Mouse (Mus musculus): ENCODE measurements at regions not wholly inside any gene's neighbourhood (a gene's known extent, or its start where the extent isn't known, plus 50 kb on each side); places are given as distances from the start of the nearest gene placed in this dataset.

DNA sequence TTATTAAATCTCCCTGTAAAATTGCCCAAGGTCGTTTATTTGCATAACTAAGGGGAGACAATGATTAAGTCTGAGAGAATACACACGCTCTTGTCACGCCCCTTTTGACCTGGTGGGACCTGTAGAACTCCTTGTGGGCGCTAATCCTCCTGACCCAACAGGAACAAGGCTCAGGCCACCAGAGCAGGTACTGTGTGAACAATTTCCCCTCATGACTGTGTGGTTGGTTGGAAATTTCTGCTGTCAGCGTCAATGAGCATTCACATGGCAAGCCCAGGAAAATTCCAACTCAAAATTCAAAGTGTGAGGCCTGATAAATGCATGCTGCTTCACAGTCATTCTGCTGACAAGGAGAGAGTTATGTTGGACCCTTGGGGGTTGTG lies 74.2 kb upstream of the Bod1 start:
- peak; percentile 77 for TF ChIP-seq SIN3A (IDR thresholded peaks at IDR 0.05; ENCODE audit: low read length)
- TF ChIP-seq GABPA (IDR thresholded peaks at IDR 0.05; ENCODE audit: insufficient replicate concordance, low read depth, low read length): no peak
- no peak for TF ChIP-seq CTCF (conservative IDR thresholded peaks at IDR 0.05 in 1 of 2, IDR thresholded peaks at IDR 0.05 in 1 of 2; ENCODE audit: low read depth in 2 of 2, low read length in 2 of 2)
- TF ChIP-seq POLR2A (IDR thresholded peaks at IDR 0.05; ENCODE audit: low read depth, low read length): no peak
- no peak for TF ChIP-seq HCFC1 (IDR thresholded peaks at IDR 0.05; ENCODE audit: low read depth, low read length)
- TF ChIP-seq MXI1 (IDR thresholded peaks at IDR 0.05; ENCODE audit: low read depth, low read length): no peak; the same call in none of the 2 replicates
- no peak for TF ChIP-seq CHD2 (IDR thresholded peaks at IDR 0.05; ENCODE audit: low read length)
- TF ChIP-seq POLR2AphosphoS2 (IDR thresholded peaks at IDR 0.05; ENCODE audit: low read depth, low read length): no peak
- TF ChIP-seq ETS1 (conservative IDR thresholded peaks at IDR 0.05; ENCODE audit: low read depth, low read length): peak; percentile 66

Data from CH12.LX (cell line).